Mouse (Mus musculus) brain, embryonic 18.5 days (tissue): Measurements from ENCODE around the gene Mxra7.

Experiments used
- DNase-seq: peaks from one replicate; pipeline ENCODE4 v3.0.0-alpha.2; 2012; ENCODE audit warnings: low read depth, low spot score

Mxra7 gene

DNA sequence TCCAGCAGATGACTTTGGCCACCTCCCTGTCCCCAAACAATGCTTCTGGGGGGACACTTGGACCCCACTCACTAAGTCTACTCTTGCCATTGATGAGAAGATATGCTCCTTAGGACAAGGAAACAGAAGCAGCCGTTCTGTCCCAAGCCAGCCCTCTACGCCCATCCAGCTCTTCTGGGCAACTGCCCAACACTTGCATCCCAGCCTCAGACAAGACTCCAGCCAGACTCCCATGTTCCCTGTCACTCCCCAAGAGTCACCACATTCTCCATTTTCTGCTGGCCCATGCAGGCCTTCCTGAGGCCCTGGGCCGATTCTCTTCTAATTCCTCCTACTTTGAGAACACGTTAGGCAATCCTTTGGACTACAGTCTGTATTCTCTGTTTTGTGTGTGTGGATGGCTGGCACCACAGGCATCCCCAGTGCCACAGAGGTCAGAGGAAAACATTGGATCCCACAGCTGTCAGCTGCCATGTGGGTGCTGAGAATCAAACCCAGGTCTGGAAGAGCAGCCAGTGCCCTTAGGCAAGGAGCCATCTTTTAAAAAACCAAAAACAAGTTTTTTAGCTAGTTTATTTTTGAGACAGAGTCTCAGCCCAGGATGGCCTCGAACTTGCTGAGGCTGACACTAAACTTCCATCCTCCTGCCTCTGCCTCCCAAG lies 7.8 kb downstream of the Mxra7 start:
- DNase-seq = no peak

GRCm38 (mm10) chr11:116818722-116819121 lies 9.1 kb downstream of the Mxra7 start:
- no peak for DNase-seq

GRCm38 (mm10) chr11:116817567-116817966 lies 10.3 kb downstream of the Mxra7 start:
- no peak for DNase-seq

GRCm38 (mm10) chr11:116816769-116817168 lies 11.1 kb downstream of the Mxra7 start:
- DNase-seq = no peak

DNA sequence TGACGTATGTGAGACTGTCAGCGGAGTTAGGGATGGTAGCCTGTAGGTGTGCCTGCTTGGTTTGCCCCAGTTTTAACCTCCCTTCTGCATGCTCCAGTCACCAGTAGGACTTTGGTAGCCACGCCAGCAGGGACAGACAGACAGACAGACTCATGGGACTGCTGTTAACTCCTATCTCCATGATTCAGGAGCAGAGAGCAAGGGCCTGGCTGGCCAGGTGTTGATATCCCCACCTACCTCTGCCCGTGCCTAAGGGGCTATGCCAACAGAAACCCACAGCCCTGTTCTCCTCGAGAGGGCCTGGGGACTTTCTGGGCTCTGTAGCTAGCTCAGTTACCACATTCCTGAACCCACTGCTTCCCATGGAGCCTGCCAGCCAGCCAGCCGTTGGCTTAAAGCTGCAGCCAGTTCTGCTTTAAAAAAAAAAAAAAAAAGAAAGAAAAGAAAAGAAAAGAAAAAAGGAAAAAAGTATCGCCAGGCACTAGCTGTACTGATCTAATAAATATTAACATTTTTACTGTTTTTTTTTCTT lies 12.9 kb downstream of the Mxra7 start:
- no peak for DNase-seq

DNA sequence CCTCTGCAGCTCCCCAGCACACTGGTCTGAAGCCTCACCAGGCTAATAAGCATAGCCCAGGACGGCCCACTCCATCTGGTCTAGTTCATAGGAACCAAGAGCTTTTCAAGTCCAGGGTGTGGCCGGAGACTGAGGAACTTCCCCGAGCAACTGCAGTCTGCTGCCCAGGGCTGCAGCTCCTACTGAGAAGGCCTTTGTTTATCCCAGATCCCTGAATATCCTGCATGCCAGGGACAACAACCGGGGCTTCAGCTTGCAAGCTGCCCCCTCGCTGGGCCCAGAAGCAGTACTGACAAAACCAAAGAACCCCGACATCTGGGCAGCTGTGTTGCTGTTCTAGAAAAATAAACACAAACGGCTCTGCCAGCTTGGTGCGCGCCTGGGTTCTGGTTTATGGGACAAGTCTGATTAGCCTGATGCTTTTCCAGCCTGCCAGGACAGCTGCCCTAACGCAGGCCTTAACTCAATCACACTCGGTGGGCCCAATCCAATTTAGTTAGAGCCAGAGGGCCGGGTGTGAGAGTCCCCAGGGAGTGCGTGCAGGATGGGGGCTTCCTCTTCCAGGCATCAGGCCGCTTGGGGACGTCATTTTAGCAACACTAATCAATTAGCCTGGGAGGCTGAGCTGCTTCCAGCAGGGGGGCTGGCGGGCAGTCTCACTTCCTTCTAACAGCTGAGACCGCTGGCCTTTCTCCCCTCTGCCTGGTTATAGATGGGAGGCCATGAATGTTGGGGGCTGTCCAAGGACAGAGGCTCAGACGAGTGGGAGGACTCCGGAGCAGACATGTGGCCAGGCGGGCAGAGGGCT lies 13.6 kb downstream of the Mxra7 start:
- DNase-seq = peak; percentile 16

- DNase-seq = no peak
Observed at GRCm38 (mm10) chr11:116813610-116814009, 14.2 kb downstream of the Mxra7 start.

GRCm38 (mm10) chr11:116812793-116813529 lies 14.9 kb downstream of the Mxra7 start:
- DNase-seq = no peak

DNA sequence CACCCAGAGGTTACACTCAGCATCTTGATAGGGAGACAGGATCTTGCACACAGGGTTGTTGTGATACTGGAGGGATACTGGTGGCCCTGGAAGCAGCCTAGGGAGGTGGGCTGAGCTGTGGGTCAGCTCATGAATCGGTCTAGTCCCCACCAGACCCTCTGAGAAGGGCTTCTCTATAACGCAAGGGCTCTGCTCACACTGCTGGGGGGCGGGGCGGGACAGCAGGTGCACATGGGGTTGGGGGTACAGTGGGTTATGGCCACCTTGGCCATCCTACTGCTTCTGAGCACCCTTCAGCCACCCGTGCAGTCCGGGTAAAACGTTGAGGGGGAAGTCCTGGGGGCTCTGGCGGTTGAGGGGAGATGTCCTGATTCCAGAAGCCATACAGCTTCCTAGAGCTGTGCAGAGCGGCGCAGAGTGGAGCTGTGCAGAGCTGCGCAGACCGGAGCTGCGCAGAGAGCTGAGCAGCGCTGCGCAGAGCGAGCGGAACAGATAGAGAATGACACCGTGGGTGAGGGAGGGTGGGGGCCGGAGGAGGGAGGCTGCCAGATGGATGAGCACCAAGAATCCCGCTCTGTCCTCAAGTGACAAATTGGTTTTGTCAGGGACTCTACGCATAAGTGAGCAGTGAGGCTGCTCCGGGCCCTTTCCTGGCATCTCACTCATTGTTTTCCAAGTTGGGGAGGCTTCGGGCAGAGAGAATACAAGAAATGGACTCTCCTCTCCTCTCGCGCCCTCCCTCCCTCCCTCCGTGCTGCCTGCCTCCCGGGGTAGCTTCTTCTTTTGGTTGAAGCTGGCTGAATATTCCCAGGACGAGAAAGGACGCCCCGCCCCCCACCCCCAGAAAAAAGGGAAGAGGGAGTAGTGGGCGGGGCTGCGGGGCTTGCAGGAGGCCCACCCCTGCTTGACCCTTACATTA lies 16.6 kb downstream of the Mxra7 start:
- DNase-seq = peak; percentile 82

GRCm38 (mm10) chr11:116810528-116810927 lies 17.3 kb downstream of the Mxra7 start:
- DNase-seq = peak; percentile 52

- DNase-seq = no peak
Observed at GRCm38 (mm10) chr11:116809520-116809919, 18.3 kb downstream of the Mxra7 start.

DNA sequence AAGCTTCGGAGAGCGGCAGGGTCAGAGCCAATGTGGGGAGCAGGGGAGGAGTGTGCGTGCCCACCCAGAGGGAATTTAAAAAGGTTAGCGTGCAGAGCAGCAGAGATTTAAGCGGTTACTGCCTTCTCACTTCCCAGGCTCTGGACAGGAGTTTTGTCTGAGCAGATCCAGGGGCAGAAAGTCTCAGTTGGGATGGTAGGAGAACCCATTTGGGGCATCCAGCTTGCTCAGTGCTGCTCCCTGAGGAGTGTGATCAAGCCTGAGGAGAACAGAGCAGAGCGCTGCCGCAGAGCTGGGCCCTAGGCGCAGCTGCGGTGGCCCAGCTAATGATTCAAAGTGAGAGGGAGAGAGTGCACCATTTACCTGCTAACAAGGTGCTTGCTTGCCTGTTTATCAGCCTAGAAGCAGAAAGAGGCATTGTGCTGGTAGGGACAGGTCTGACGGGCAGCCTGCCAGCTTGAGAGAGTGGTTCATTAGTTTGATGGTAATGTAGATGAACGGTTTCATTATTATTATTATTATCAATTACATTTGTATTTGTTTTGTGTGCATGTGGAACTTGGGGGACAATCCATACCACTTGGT lies 18.9 kb downstream of the Mxra7 start:
- no peak for DNase-seq

DNA sequence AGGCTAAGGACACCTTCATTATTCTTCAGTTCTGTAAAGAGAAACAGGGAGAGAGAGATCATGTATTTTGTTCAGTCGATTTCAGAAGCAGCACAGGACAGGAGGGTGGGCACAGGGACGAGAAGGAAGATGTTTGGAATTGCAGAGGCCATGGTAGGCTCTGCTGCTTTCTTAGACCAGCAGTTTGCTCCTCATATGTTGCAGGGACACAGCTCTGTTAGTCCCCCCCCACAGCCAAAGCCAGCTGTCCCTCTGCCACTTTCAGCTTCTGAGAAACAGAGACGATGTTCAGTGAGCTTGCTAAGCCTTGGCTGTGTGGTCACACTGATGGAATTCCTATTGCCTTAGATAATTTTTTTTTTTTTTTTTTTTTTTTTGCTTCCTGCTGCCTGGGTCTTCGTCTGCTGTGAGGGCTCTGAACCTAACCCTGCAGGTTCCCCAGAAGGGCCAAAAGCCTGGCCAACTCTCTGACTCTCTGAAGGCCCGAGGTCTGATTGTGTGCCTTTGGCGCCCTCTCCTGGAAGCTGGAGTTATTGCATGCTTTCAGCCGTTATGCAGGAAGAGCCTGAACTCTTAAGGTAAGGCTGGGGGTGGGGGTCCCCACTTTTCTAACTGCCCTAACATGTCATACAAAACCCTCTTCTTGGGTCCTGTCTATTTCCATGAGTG lies 19.8 kb downstream of the Mxra7 start:
- DNase-seq = peak; percentile 42

- DNase-seq = no peak
Observed at GRCm38 (mm10) chr11:116807526-116807925, 20.3 kb downstream of the Mxra7 start.

GRCm38 (mm10) chr11:116807116-116807515 lies 20.7 kb downstream of the Mxra7 start:
- no peak for DNase-seq

GRCm38 (mm10) chr11:116806136-116807071 lies 21.4 kb downstream of the Mxra7 start:
- no peak for DNase-seq

- DNase-seq = no peak
Observed at GRCm38 (mm10) chr11:116802709-116803108, 25.1 kb downstream of the Mxra7 start.

DNA sequence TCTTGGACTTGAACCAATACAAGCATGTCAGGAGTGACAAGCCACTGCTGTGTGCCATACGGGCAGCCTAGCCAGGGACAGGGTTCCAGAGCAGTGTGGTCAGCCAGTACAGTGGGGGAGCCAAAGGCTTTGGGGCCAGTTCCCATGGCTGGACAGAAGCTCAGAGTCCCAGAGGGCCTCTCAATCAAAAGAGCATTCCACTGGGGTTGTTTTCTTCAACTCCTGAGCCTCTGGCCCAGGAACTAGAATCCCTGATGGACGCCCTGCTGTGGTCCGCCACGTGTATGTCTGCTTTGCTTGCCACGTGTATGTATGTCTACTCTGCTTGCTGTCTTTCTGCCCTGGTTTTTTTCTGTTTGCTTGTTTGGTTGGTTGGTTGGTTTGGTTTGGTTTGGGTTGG lies 26.7 kb downstream of the Mxra7 start:
- DNase-seq = no peak

DNA sequence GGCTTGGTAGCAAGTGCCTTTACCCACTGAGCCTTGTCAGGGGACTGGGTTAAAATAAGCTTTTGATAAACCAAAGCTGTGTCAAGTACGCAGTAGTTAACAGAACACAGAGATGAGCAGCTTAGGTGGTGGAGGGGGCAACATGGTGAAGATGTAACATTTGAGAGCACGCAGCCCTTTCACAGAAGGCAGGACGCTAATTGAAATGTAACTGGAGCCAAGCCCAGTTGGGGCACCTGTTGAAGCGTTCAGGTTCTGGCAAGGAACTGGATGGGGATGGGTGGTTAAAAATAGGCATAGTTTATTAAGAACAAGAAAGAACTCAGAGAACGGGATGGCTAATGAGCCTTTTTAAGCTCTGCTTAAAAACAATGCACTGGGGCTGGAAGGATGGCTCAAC lies 28.5 kb downstream of the Mxra7 start:
- DNase-seq = no peak
